20 mouse cellular contexts compared by ENCODE assay signal in genomic region chr2:12034323-12034585, GRCm38 (mm10).
DNase-seq lines count a peak whose midpoint lies in the region; ATAC-seq lines count a peak whose summit lies in the region.
"Had no signal": no experiment of that assay in that cellular context is flagged by ENCODE, and none has a peak within 500 bp of the region (broad histone marks: within the 10 kb centered on the region; RNA-seq: fewer than 3 reads in every experiment).

No protein-coding gene starts in this region.

- no peak overlapping the region for H3K4me3 ChIP-seq in kidney, embryonic 15.5 days (replicated peaks)
- no peak overlapping the region for H3K4me3 ChIP-seq in lung, embryonic 16.5 days (ENCODE audit: low read length)
- H3K4me3 ChIP-seq in neural tube, embryonic 15.5 days (replicated peaks), result no peak overlapping the region
- H3K4me3 ChIP-seq: erythroblast, embryonic 14.5 days; forebrain, embryonic 15.5 days; left cerebral cortex, adult 2 months; limb, embryonic 13.5 days; midbrain, embryonic 13.5 days; myocyte; stomach, embryonic 15.5 days had no signal

- no peaks in the 10 kb centered on the region for H3K9me3 ChIP-seq in kidney, embryonic 15.5 days (replicated peaks)
- H3K9me3 ChIP-seq in lung, embryonic 16.5 days (ENCODE audit: control insufficient read depth, low read length), result no peaks in the 10 kb centered on the region
- H3K9me3 ChIP-seq in neural tube, embryonic 15.5 days (replicated peaks), result no peaks in the 10 kb centered on the region
- H3K9me3 ChIP-seq: forebrain, embryonic 15.5 days; limb, embryonic 13.5 days; midbrain, embryonic 13.5 days; stomach, embryonic 15.5 days had no signal

- ATAC-seq in kidney, embryonic 15.5 days (replicated peaks; ENCODE audit: low FRiP score), result no peak
- peak; percentile 56; the same call in 1 of the 2 replicates for ATAC-seq in lung, embryonic 16.5 days (ENCODE audit: low read depth)
- no peak for ATAC-seq in neural tube, embryonic 15.5 days (ENCODE audit: low FRiP score)
- ATAC-seq: forebrain, embryonic 15.5 days; midbrain, embryonic 13.5 days had no signal

- peak overlapping the region; percentile 84 for H3K27ac ChIP-seq in kidney, embryonic 15.5 days
- H3K27ac ChIP-seq in lung, embryonic 16.5 days (ENCODE audit: low read length), result peak overlapping the region; percentile 83; the same call in 1 of the 2 replicates
- no peak overlapping the region for H3K27ac ChIP-seq in neural tube, embryonic 15.5 days (replicated peaks)
- H3K27ac ChIP-seq: forebrain, embryonic 15.5 days; left cerebral cortex, adult 2 months; limb, embryonic 13.5 days; midbrain, embryonic 13.5 days had no signal

- H3K4me2 ChIP-seq in kidney, embryonic 15.5 days, result no peak overlapping the region
- H3K4me2 ChIP-seq in lung, embryonic 16.5 days (ENCODE audit: low read depth, low read length), result no peak overlapping the region
- no peak overlapping the region for H3K4me2 ChIP-seq in neural tube, embryonic 15.5 days
- H3K4me2 ChIP-seq: forebrain, embryonic 15.5 days; midbrain, embryonic 13.5 days had no signal

- DNase-seq in heart, adult 11 months, result peak; percentile 49
- DNase-seq in heart, adult 9 months (ENCODE audit: low spot score in 2 of 2), result no peak
- no peak for DNase-seq in kidney, postnatal 14 days
- DNase-seq in lung, postnatal 10 days, result no peak
- DNase-seq in retina, embryonic 14.5 days (ENCODE audit: low spot score), result no peak
- DNase-seq: cerebellum, adult 8-10 months; right cerebral cortex, adult 18-20 months; spleen, adult 18-20 months; thymus, postnatal 14 days had no signal

- no peaks in the 10 kb centered on the region for H3K36me3 ChIP-seq in kidney, embryonic 15.5 days
- H3K36me3 ChIP-seq in lung, embryonic 16.5 days (ENCODE audit: control insufficient read depth, insufficient read depth, low read length), result no peaks in the 10 kb centered on the region
- H3K36me3 ChIP-seq in neural tube, embryonic 15.5 days, result no peaks in the 10 kb centered on the region
- H3K36me3 ChIP-seq: forebrain, embryonic 15.5 days; limb, embryonic 13.5 days; midbrain, embryonic 13.5 days; stomach, embryonic 15.5 days had no signal

- H3K27me3 ChIP-seq in kidney, embryonic 15.5 days, result no peaks in the 10 kb centered on the region
- H3K27me3 ChIP-seq in lung, embryonic 16.5 days (ENCODE audit: control insufficient read depth, insufficient read depth, low read depth, low read length), result no peaks in the 10 kb centered on the region
- H3K27me3 ChIP-seq in neural tube, embryonic 15.5 days (replicated peaks), result no peaks in the 10 kb centered on the region
- H3K27me3 ChIP-seq: CH12.LX; forebrain, embryonic 15.5 days; limb, embryonic 13.5 days; midbrain, embryonic 13.5 days; stomach, embryonic 15.5 days had no signal

- peaks cover 6% of the 10 kb centered on the region; the same call in 1 of the 2 replicates for H3K4me1 ChIP-seq in kidney, embryonic 15.5 days
- H3K4me1 ChIP-seq in lung, embryonic 16.5 days (replicated peaks; ENCODE audit: control insufficient read depth, insufficient read depth, low read length), result peaks cover 9% of the 10 kb centered on the region; the same call in 1 of the 2 replicates
- H3K4me1 ChIP-seq in neural tube, embryonic 15.5 days, result no peaks in the 10 kb centered on the region
- H3K4me1 ChIP-seq: forebrain, embryonic 15.5 days; midbrain, embryonic 13.5 days had no signal

- WGBS in kidney, embryonic 15.5 days, result 83% methylated on average over 8 of the region's 8 CpGs
- WGBS in lung, embryonic 16.5 days, result 49% methylated on average over 8 of the region's 8 CpGs
- WGBS in neural tube, embryonic 15.5 days, result 91% methylated on average over 8 of the region's 8 CpGs

- no peak overlapping the region for H3K9ac ChIP-seq in kidney, embryonic 15.5 days
- H3K9ac ChIP-seq in lung, embryonic 16.5 days (ENCODE audit: low read length), result no peak overlapping the region
- H3K9ac ChIP-seq in neural tube, embryonic 15.5 days (replicated peaks), result no peak overlapping the region
- H3K9ac ChIP-seq: forebrain, embryonic 15.5 days; limb, embryonic 13.5 days; midbrain, embryonic 13.5 days; stomach, embryonic 15.5 days had no signal
